ENCODE assay signal across 25 mouse cellular contexts in genomic region chr11:99167576-99167975, GRCm38 (mm10). TPM values are rescaled to one million over a fixed set of nuclear protein-coding genes. Genes with fewer than 3 reads are reported as not detected.
A peak's percentile ranks its signal among the peaks of the same experiment; 100 is the strongest.
DNase-seq lines count a peak whose midpoint lies in the region; ATAC-seq and TF ChIP-seq lines count a peak whose summit lies in the region.
"Had no signal": no experiment of that assay in that cellular context is flagged by ENCODE, and none has a peak within 500 bp of the region (broad histone marks: within the 10 kb centered on the region; RNA-seq: fewer than 3 reads in every experiment).

No protein-coding gene starts in this region.

- no peak for TF ChIP-seq CTCF in liver, postnatal 0 days (IDR thresholded peaks at IDR 0.05; ENCODE audit: low read depth)
- no peak for TF ChIP-seq CTCF in thymus, adult 2 months (IDR thresholded peaks at IDR 0.05; ENCODE audit: borderline replicate concordance, control insufficient read depth, extremely low read depth, insufficient read depth, low read length, poor library complexity)
- TF ChIP-seq CTCF in CH12.LX (conservative IDR thresholded peaks at IDR 0.05 in 1 of 2, IDR thresholded peaks at IDR 0.05 in 1 of 2; ENCODE audit: low read depth in 2 of 2, low read length in 2 of 2) = no peak

- no peaks in the 10 kb centered on the region for H3K36me3 ChIP-seq in liver, postnatal 0 days (replicated peaks; ENCODE audit: insufficient read depth, low read length)
- no peaks in the 10 kb centered on the region for H3K36me3 ChIP-seq in liver, embryonic 11.5 days (ENCODE audit: control insufficient read depth, insufficient read depth, low read length)
- no peaks in the 10 kb centered on the region for H3K36me3 ChIP-seq in thymus, adult 2 months (ENCODE audit: control insufficient read depth, insufficient read depth, low read length)
- peaks cover 5 to 8% of the 10 kb centered on the region in 2 experiments for H3K36me3 ChIP-seq in CH12.LX (replicated peaks in 1 of 2; ENCODE audit: control insufficient read depth in 1 of 2, insufficient read depth in 1 of 2, low read length in 1 of 2)
- H3K36me3 ChIP-seq: embryonic facial prominence, embryonic 10.5 days; embryonic facial prominence, embryonic 13.5 days; forebrain, embryonic 12.5 days; forebrain, embryonic 15.5 days; hindbrain, embryonic 12.5 days; hindbrain, embryonic 15.5 days had no signal

- no peak for TF ChIP-seq RAD21 in CH12.LX (IDR thresholded peaks at IDR 0.05; ENCODE audit: low read depth, low read length)

- H3K4me3 ChIP-seq in liver, postnatal 0 days (ENCODE audit: low read depth, low read length) = no peak overlapping the region
- H3K4me3 ChIP-seq in liver, embryonic 11.5 days (ENCODE audit: low read depth, low read length) = no peak overlapping the region
- H3K4me3 ChIP-seq in thymus, adult 2 months (ENCODE audit: control insufficient read depth, insufficient read depth, low read length) = no peak overlapping the region
- H3K4me3 ChIP-seq in CH12.LX (replicated peaks in 1 of 3; ENCODE audit: low read depth in 2 of 3, low read length in 2 of 3, poor library complexity in 1 of 3) = no peak overlapping the region
- H3K4me3 ChIP-seq: embryonic facial prominence, embryonic 10.5 days; embryonic facial prominence, embryonic 13.5 days; erythroblast, embryonic 14.5 days; forebrain, embryonic 12.5 days; forebrain, embryonic 15.5 days; heart, adult 2 months; hindbrain, embryonic 12.5 days; hindbrain, embryonic 15.5 days had no signal

- peaks cover 6% of the 10 kb centered on the region; the same call in 1 of the 2 replicates for H3K4me1 ChIP-seq in liver, postnatal 0 days (ENCODE audit: insufficient read depth)
- H3K4me1 ChIP-seq in liver, embryonic 11.5 days (replicated peaks; ENCODE audit: control insufficient read depth, insufficient read depth, low read length) = no peaks in the 10 kb centered on the region
- H3K4me1 ChIP-seq in thymus, adult 2 months (replicated peaks; ENCODE audit: control insufficient read depth, insufficient read depth, low read length) = peaks cover 65% of the 10 kb centered on the region
- peaks cover 32 to 91% of the 10 kb centered on the region in 2 experiments for H3K4me1 ChIP-seq in CH12.LX (ENCODE audit: control insufficient read depth in 1 of 2, insufficient read depth in 2 of 2)
- H3K4me1 ChIP-seq: embryonic facial prominence, embryonic 13.5 days; forebrain, embryonic 12.5 days; forebrain, embryonic 15.5 days; hindbrain, embryonic 12.5 days; hindbrain, embryonic 15.5 days had no signal

- no peak for TF ChIP-seq EP300 in liver, postnatal 0 days (IDR thresholded peaks at IDR 0.05; ENCODE audit: low read depth)
- no peak for TF ChIP-seq EP300 in CH12.LX (IDR thresholded peaks at IDR 0.05; ENCODE audit: low read length)

- no peak for DNase-seq in liver, postnatal 0 days
- DNase-seq in liver, embryonic 11.5 days (ENCODE audit: low spot score) = no peak
- DNase-seq in thymus, adult 2 months = no peak
- DNase-seq in thymus, postnatal 14 days = no peak
- peak; percentile 71 for DNase-seq in CH12.LX (ENCODE audit: extremely low read depth)
- DNase-seq in naive thymus-derived CD4-positive, alpha-beta T cell, adult 2 months (ENCODE audit: low read depth) = peak; percentile 46
- no peak for DNase-seq in heart, adult 9 months (ENCODE audit: low spot score in 2 of 2)
- DNase-seq: adrenal gland, adult 8-10 months; adrenal gland, postnatal 25 days; cerebellum, adult 18-20 months; cerebellum, adult 9-11 months; cerebellum, postnatal 25 days; embryo, embryonic 11 days; gastrocnemius, postnatal 36 days had no signal

- H3K9ac ChIP-seq in liver, postnatal 0 days (replicated peaks) = no peak overlapping the region
- no peak overlapping the region for H3K9ac ChIP-seq in liver, embryonic 11.5 days (ENCODE audit: low read depth, low read length)
- H3K9ac ChIP-seq in CH12.LX (ENCODE audit: insufficient read depth, low read depth) = peak overlapping the region; percentile 46; the same call in 1 of the 2 replicates
- H3K9ac ChIP-seq: embryonic facial prominence, embryonic 13.5 days; forebrain, embryonic 12.5 days; forebrain, embryonic 15.5 days; hindbrain, embryonic 12.5 days; hindbrain, embryonic 15.5 days had no signal

- peak overlapping the region; percentile 53 for H3K27ac ChIP-seq in liver, postnatal 0 days (ENCODE audit: low read depth)
- H3K27ac ChIP-seq in liver, embryonic 11.5 days (ENCODE audit: low read depth, low read length) = no peak overlapping the region
- peak overlapping the region; percentile 56; the same call in 1 of the 2 replicates for H3K27ac ChIP-seq in thymus, adult 2 months (ENCODE audit: control insufficient read depth, insufficient read depth, low read length)
- H3K27ac ChIP-seq in CH12.LX (ENCODE audit: insufficient read depth, low read depth) = peak overlapping the region; percentile 95
- H3K27ac ChIP-seq: embryonic facial prominence, embryonic 10.5 days; embryonic facial prominence, embryonic 13.5 days; forebrain, embryonic 12.5 days; forebrain, embryonic 15.5 days; heart, adult 2 months; hindbrain, embryonic 12.5 days; hindbrain, embryonic 15.5 days had no signal

- no peak for TF ChIP-seq POLR2A in thymus, adult 2 months (IDR thresholded peaks at IDR 0.05; ENCODE audit: control insufficient read depth, extremely low read depth, insufficient read depth, low read length, poor library complexity)
- no peak for TF ChIP-seq POLR2A in CH12.LX (IDR thresholded peaks at IDR 0.05; ENCODE audit: low read depth, low read length)

- dilution Hi-C loops in CH12.LX (cut with MboI; ENCODE audit: extremely low pct_ligation_motif_present, extremely low pct_unique_long_range_greater_than_20kb, low sequenced_read_pairs) = no loop called here

- 72% methylated on average over 7 of the region's 7 CpGs for WGBS in liver, postnatal 0 days (ENCODE audit: insufficient replicate concordance)
- 85% methylated on average over 7 of the region's 7 CpGs for WGBS in liver, embryonic 11.5 days
- 83% methylated on average over 7 of the region's 7 CpGs for WGBS in thymus, adult 2 months

- H3K27me3 ChIP-seq in liver, postnatal 0 days (ENCODE audit: insufficient read depth, low read length) = no peaks in the 10 kb centered on the region
- H3K27me3 ChIP-seq in liver, embryonic 11.5 days (replicated peaks; ENCODE audit: control insufficient read depth, insufficient read depth, low read length) = no peaks in the 10 kb centered on the region
- H3K27me3 ChIP-seq in thymus, adult 2 months (ENCODE audit: control insufficient read depth, insufficient read depth, low read length) = no peaks in the 10 kb centered on the region
- H3K27me3 ChIP-seq in CH12.LX (replicated peaks) = no peaks in the 10 kb centered on the region
- H3K27me3 ChIP-seq: embryonic facial prominence, embryonic 13.5 days; forebrain, embryonic 12.5 days; forebrain, embryonic 15.5 days; hindbrain, embryonic 12.5 days; hindbrain, embryonic 15.5 days had no signal

- H3K9me3 ChIP-seq in liver, postnatal 0 days (ENCODE audit: low read length) = no peaks in the 10 kb centered on the region
- no peaks in the 10 kb centered on the region for H3K9me3 ChIP-seq in liver, embryonic 11.5 days (ENCODE audit: control insufficient read depth, low read length)
- H3K9me3 ChIP-seq in CH12.LX (replicated peaks; ENCODE audit: low read length) = peaks cover 5% of the 10 kb centered on the region
- H3K9me3 ChIP-seq: embryonic facial prominence, embryonic 10.5 days; embryonic facial prominence, embryonic 13.5 days; forebrain, embryonic 12.5 days; forebrain, embryonic 15.5 days; hindbrain, embryonic 12.5 days; hindbrain, embryonic 15.5 days had no signal

- no peak overlapping the region for H3K4me2 ChIP-seq in liver, postnatal 0 days (ENCODE audit: low read depth, low read length)
- no peak overlapping the region for H3K4me2 ChIP-seq in liver, embryonic 11.5 days
- peak overlapping the region; percentile 64 for H3K4me2 ChIP-seq in CH12.LX (ENCODE audit: insufficient read depth, low read depth, poor library complexity, severe bottlenecking)
- H3K4me2 ChIP-seq: embryonic facial prominence, embryonic 13.5 days; forebrain, embryonic 12.5 days; forebrain, embryonic 15.5 days; heart, embryonic 11.5 days; hindbrain, embryonic 12.5 days; hindbrain, embryonic 15.5 days had no signal

- in situ Hi-C loops in CH12.LX (cut with MboI; ENCODE audit: low pct_ligation_motif_present, low pct_unique_long_range_greater_than_20kb, low sequenced_read_pairs) = no loop called here

- no peaks in the 10 kb centered on the region for H3K79me2 ChIP-seq in CH12.LX (replicated peaks; ENCODE audit: control insufficient read depth, extremely low read depth, insufficient read depth, poor library complexity, severe bottlenecking)

- ATAC-seq in liver, postnatal 0 days = no peak
- no peak for ATAC-seq in liver, embryonic 11.5 days (replicated peaks; ENCODE audit: low FRiP score)
- ATAC-seq: forebrain, embryonic 15.5 days had no signal

TF ChIP-seq in CH12.LX, 34 proteins besides CTCF, POLR2A, EP300 and RAD21:
- TF ChIP-seq GABPA (IDR thresholded peaks at IDR 0.05; ENCODE audit: insufficient replicate concordance, low read depth, low read length) (no peak), SMC3 (IDR thresholded peaks at IDR 0.05; ENCODE audit: low read depth, low read length) (0 out of 2 replicates have a peak, but pooled peaks have one; percentile 2)

RNA-seq across cellular contexts. Expression of gene Ccr7, which starts 12.7 kb away (rescaled TPM):
- polyA plus RNA-seq in liver, postnatal 0 days (2015; fragmentation: Nextera tagmentation; extraction: Ambion mirVana) = 1.5 and 1.6 TPM in 2 replicates
- 0.36 and 0.58 TPM in 2 replicates for polyA plus RNA-seq in liver, embryonic 11.5 days (2014; fragmentation: Nextera tagmentation; extraction: Ambion mirVana)
- 202 and 240 TPM in 2 replicates for polyA plus RNA-seq in thymus, adult 2 months (2012; rRNA removed)
- total RNA-seq in CH12.LX (2012; rRNA removed) (170 and 241 TPM in 2 replicates), CH12.LX (2014; rRNA removed) (178 and 203 TPM in 2 replicates)
- 306 and 316 TPM in 2 replicates for polyA plus RNA-seq in CH12.LX (2012; ENCODE audit: insufficient read length, low read depth)
- total RNA-seq: gastrocnemius, adult 8-10 months; gastrocnemius, postnatal 36 days; granulocyte monocyte progenitor cell, adult 5-6 weeks had no signal
- polyA plus RNA-seq: erythroblast, embryonic 14.5 days; forebrain, embryonic 12.5 days; forebrain, embryonic 15.5 days had no signal

Comparison
In these comparisons a context has a peak if more than half of its experiments do, and no peak if none do; other contexts are left out.
1. DNase-seq: peak in CH12.LX (single experiment) and naive thymus-derived CD4-positive, alpha-beta T cell, adult 2 months (single experiment); none in liver, postnatal 0 days (single experiment), liver, embryonic 11.5 days (single experiment), thymus, adult 2 months (single experiment), thymus, postnatal 14 days (single experiment) and heart, adult 9 months (0 of 2).
2. RNA of gene Ccr7, which starts 12.7 kb away (polyA plus RNA-seq): 306 to 316 TPM in CH12.LX and 202 to 240 TPM in thymus, adult 2 months; 1.5 to 1.6 TPM in liver, postnatal 0 days and 0.36 to 0.58 TPM in liver, embryonic 11.5 days; every median in the first group is over 10 times any median in the second.